16 mouse cellular contexts compared by ENCODE assay signal in the genomic region with DNA sequence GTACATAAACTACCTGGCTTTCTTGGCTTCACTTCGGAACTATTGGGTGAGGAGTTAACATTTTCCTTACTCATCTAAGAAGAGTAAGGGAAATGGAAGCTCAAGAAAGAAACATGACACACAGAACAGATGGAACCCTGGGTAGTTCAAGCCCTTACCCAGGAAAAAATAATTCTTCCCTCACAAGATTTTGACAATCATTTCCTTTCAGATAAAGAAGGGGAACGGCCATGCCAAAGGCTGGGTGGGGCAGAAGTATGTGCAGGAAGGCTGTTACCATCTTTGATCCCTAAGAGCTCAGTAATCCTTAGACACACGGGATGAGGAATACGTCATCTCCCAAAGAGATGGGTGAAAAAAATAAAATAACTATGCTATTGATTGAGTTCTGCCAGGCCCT.
"Had no signal": no experiment of that assay in that cellular context is flagged by ENCODE, and none has a peak within 500 bp of the region (broad histone marks: within the 10 kb centered on the region; RNA-seq: fewer than 3 reads in every experiment).

No protein-coding gene starts in this region.

- DNase-seq: retina, postnatal 1 day; right cerebral cortex, adult 18-20 months; right cerebral cortex, postnatal 14 days; right cerebral cortex, postnatal 25 days; right cerebral cortex, postnatal 4 days; spleen, adult 18-20 months; thymus, adult 18-20 months; thymus, adult 2 months; thymus, postnatal 14 days; thymus, postnatal 25 days; thymus, postnatal 36 days; thymus, postnatal 4 days had no signal

- H3K9ac ChIP-seq: neural tube, embryonic 13.5 days; neural tube, embryonic 15.5 days; stomach, embryonic 15.5 days had no signal

- H3K27ac ChIP-seq: neural tube, embryonic 13.5 days; neural tube, embryonic 15.5 days; stomach, embryonic 15.5 days; stomach, postnatal 0 days had no signal

- H3K27me3 ChIP-seq: neural tube, embryonic 13.5 days; neural tube, embryonic 15.5 days; stomach, embryonic 15.5 days had no signal

- H3K9me3 ChIP-seq: neural tube, embryonic 13.5 days; neural tube, embryonic 15.5 days; stomach, embryonic 15.5 days had no signal

- H3K4me1 ChIP-seq: neural tube, embryonic 13.5 days; neural tube, embryonic 15.5 days; stomach, embryonic 15.5 days had no signal

- H3K4me3 ChIP-seq: neural tube, embryonic 13.5 days; neural tube, embryonic 15.5 days; stomach, embryonic 15.5 days had no signal

- H3K36me3 ChIP-seq: neural tube, embryonic 13.5 days; neural tube, embryonic 15.5 days; stomach, embryonic 15.5 days had no signal
